Mouse (Mus musculus): ENCODE measurements around the gene Zfp82.

- TF ChIP-seq POLR2A (IDR thresholded peaks at IDR 0.05; ENCODE audit: borderline replicate concordance, low read depth, low read length): no peak
- TF ChIP-seq CTCF (IDR thresholded peaks at IDR 0.05; ENCODE audit: low read depth, low read length): no peak
Measured at GRCm38 (mm10) chr7:30019543-30019942, 53.2 kb downstream of the Zfp82 start.
